Mouse (Mus musculus) CD4-positive, CD25-positive, alpha-beta regulatory T cell, adult 4 months (primary cell): Measurements from ENCODE around the gene Uty. TPM values are rescaled to one million over a fixed set of nuclear protein-coding genes. Genes with fewer than 3 reads are reported as not detected.

ENCODE experiments used
- ATAC-seq: one replicate; pipeline ENCODE4 v1.8.0; 2017
- polyA plus RNA-seq, 2 experiments: library from polyadenylated mRNA; unstranded; fragments of 100-300 nt; shearing (Covaris generic); gene quantifications; one replicate each; pipeline ENCODE4 v1.2.1; 2017

Gene Uty
- 10 to 100 TPM; 68.4 to 94.0 TPM for polyA plus RNA-seq

DNA sequence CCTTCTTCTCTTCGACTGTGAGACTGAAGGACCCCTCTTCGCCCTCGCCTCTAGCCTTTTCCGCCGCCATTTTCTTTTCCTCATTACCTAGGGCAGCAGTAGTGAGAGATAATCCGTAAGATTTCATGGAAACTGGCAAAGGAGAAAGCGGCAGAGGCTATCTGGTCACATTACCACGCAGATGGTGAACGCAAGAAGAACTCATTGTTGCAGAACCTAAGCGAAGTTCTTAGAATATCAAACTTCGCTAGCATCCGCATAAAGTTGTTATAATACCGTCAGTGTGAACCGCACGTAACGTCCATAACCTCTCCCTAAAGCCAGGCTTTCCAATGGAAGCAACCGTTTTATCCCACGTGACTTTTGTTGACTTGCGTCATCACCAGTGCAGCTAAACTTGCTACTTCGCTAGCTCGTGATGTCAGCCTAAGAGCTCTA lies at the start of gene Uty:
Gene Uty (minus strand): TSS at position 334 of the 438 bp plus-strand sequence.
- ATAC-seq, result peak; percentile 92

GRCm38 (mm10) chrY:1293708-1294107 lies 48.1 kb upstream of the Uty start:
- no peak for ATAC-seq

GRCm38 (mm10) chrY:1286171-1286795 lies 40.7 kb upstream of the Uty start, which contains the start of gene Ddx3y:
Gene Ddx3y (minus strand): TSS chrY:1286629.
- ATAC-seq, result peak; percentile 95

DNA sequence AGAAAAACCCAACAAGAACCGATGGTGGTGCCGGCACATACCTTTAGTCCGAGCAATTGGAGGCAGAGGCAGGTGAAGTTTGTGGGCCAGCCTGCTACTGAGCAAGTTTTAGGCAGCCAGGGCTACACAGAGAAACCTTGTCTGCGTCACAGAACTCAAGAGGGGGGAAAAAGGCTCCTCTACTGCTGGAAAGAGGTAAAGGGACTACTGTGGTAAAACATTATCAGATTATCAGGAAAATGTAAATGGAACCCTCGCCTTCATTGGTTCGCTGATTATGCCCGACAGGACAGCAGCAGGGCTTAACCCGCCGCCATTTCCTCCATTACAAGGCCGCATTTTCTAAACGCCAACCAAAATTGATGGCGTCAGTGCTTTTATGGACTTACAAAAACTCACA lies 40.2 kb upstream of the Uty start:
- ATAC-seq, result peak; percentile 35

GRCm38 (mm10) chrY:1246117-1246516 lies 558 bp upstream of the Uty start:
- ATAC-seq, result peak; percentile 32

GRCm38 (mm10) chrY:1244940-1245339 lies 619 bp downstream of the Uty start:
- peak; percentile 19 for ATAC-seq

GRCm38 (mm10) chrY:1244421-1244820 lies 1.1 kb downstream of the Uty start:
- peak; percentile 27 for ATAC-seq

DNA sequence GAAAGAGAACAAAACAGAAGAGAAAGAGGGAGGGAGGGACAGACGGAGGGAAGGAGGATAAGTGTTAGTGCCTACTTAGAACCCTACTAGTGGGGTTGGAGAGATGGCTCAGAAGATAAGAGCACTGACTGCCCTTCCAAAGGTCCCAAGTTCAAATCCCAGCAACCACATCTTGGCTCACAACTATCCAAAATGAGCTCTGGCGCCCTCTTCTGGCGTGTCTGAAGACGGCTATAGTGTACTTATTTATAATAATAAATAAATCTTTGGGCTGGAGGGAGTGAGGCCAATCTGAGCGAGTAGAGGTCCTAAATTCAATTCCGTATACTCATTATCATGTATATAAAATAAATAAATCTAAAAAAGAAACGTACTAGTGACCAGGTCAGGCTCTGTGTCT lies 25.6 kb downstream of the Uty start:
- no peak for ATAC-seq

- no peak for ATAC-seq
These were observed 67.1 kb downstream of the Uty start for GRCm38 (mm10) chrY:1178476-1178875.

- ATAC-seq, result no peak
These were observed 82.5 kb downstream of the Uty start for GRCm38 (mm10) chrY:1163054-1163453.

DNA sequence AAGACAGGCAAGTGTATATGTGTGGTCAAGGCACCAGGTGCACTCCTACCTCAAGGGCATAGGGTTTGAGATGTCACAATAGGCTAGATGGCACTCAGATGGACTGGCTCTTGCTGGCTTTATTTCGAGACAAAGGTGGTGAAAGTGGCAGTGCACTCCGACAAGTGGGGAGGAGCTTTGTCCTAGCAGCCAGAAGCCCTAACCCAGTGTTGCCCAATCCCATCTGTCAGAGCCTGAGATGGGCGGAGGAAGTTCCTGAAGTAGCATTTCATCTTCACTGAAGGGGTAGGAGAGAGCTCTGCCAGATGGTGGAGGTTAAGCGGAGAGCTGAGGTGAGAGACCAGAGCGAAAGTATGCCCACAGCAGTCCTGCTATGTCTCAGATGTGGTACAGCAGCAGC lies 129.4 kb downstream of the Uty start:
- ATAC-seq, result no peak

GRCm38 (mm10) chrY:1114016-1114415 lies 131.5 kb downstream of the Uty start:
- ATAC-seq, result no peak

Other genes with a start within 250 kb of the Uty start
- 100 to 1,000 TPM; 137 to 155 TPM for gene Eif2s3y, start 235.2 kb downstream of the Uty start, polyA plus RNA-seq
- 100 to 1,000 TPM; 102 to 140 TPM for gene Ddx3y, start 40.9 kb upstream of the Uty start, polyA plus RNA-seq
- gene Usp9y, start 214.0 kb upstream of the Uty start, polyA plus RNA-seq, result not detected